In genomic region chr9:45395796-45396195, GRCm38 (mm10) we compare ENCODE assay signal across 21 mouse cellular contexts. TPM values are rescaled to one million over a fixed set of nuclear protein-coding genes. Genes with fewer than 3 reads are reported as not detected.
DNase-seq lines count a peak whose midpoint lies in the region; ATAC-seq lines count a peak whose summit lies in the region.
"Had no signal": no experiment of that assay in that cellular context is flagged by ENCODE, and none has a peak within 500 bp of the region (broad histone marks: within the 10 kb centered on the region; RNA-seq: fewer than 3 reads in every experiment).

No protein-coding gene starts in this region.

- no peak overlapping the region for H3K4me2 ChIP-seq in kidney, embryonic 15.5 days
- H3K4me2 ChIP-seq: embryonic facial prominence, embryonic 13.5 days; forebrain, embryonic 12.5 days; hindbrain, embryonic 12.5 days had no signal

- H3K4me3 ChIP-seq in kidney, embryonic 15.5 days (replicated peaks): no peak overlapping the region
- H3K4me3 ChIP-seq: embryonic facial prominence, embryonic 13.5 days; forebrain, embryonic 12.5 days; heart, embryonic 10.5 days; hindbrain, embryonic 12.5 days had no signal

- no peak for ATAC-seq in kidney, embryonic 15.5 days (replicated peaks; ENCODE audit: low FRiP score)
- ATAC-seq: activated CD4-positive, CD25-positive, alpha-beta regulatory T cell, adult 4 months; forebrain, embryonic 16.5 days; Patski had no signal

- DNase-seq in kidney, adult 11 months: peak; percentile 51
- no peak for DNase-seq in kidney, postnatal 4 days
- DNase-seq in kidney, adult 8-10 months: no peak
- DNase-seq in urinary bladder, postnatal 14 days (ENCODE audit: low spot score): peak; percentile 12
- DNase-seq in urinary bladder, postnatal 10 days (ENCODE audit: low spot score): no peak
- DNase-seq in lung, postnatal 36 days: no peak
- DNase-seq: adrenal gland, postnatal 14 days; cerebellum, adult 18-20 months; cerebellum, adult 9-11 months; cerebellum, postnatal 36 days; gastrocnemius, postnatal 14 days; heart, postnatal 10 days; heart, postnatal 4 days had no signal

- H3K4me1 ChIP-seq in kidney, embryonic 15.5 days: peaks cover 16% of the 10 kb centered on the region
- H3K4me1 ChIP-seq: embryonic facial prominence, embryonic 13.5 days; forebrain, embryonic 12.5 days; heart, embryonic 10.5 days; hindbrain, embryonic 12.5 days had no signal

- WGBS in kidney, embryonic 15.5 days: 49% methylated on average over 3 of the region's 3 CpGs

- no peaks in the 10 kb centered on the region for H3K27me3 ChIP-seq in kidney, embryonic 15.5 days
- H3K27me3 ChIP-seq: embryonic facial prominence, embryonic 13.5 days; forebrain, embryonic 12.5 days; hindbrain, embryonic 12.5 days had no signal

- H3K27ac ChIP-seq in kidney, embryonic 15.5 days: 0 out of 2 replicates have a peak overlapping the region, but pooled peaks have one; percentile 27
- H3K27ac ChIP-seq: embryonic facial prominence, embryonic 13.5 days; forebrain, embryonic 12.5 days; heart, embryonic 10.5 days; hindbrain, embryonic 12.5 days had no signal

- H3K9ac ChIP-seq in kidney, embryonic 15.5 days: no peak overlapping the region
- H3K9ac ChIP-seq: embryonic facial prominence, embryonic 13.5 days; forebrain, embryonic 12.5 days; hindbrain, embryonic 12.5 days had no signal

- no peaks in the 10 kb centered on the region for H3K9me3 ChIP-seq in kidney, embryonic 15.5 days (replicated peaks)
- H3K9me3 ChIP-seq: embryonic facial prominence, embryonic 13.5 days; forebrain, embryonic 12.5 days; heart, embryonic 10.5 days; hindbrain, embryonic 12.5 days had no signal

- peaks cover 36% of the 10 kb centered on the region; the same call in 1 of the 2 replicates for H3K36me3 ChIP-seq in kidney, embryonic 15.5 days

RNA-seq across cellular contexts. Expression of gene Fxyd2, which starts 3.7 kb away (rescaled TPM):
- polyA plus RNA-seq in kidney, embryonic 15.5 days (2015; fragmentation: Nextera tagmentation; extraction: Ambion mirVana): 451 and 476 TPM in 2 replicates

RNA-seq across cellular contexts. Expression of gene Fxyd6, which starts 25.8 kb away (rescaled TPM):
- 178 and 187 TPM in 2 replicates for polyA plus RNA-seq in kidney, embryonic 15.5 days (2015; fragmentation: Nextera tagmentation; extraction: Ambion mirVana)

RNA-seq across cellular contexts. Expression of gene Dscaml1, which starts 30.6 kb away (rescaled TPM):
- 0.13 and 0.30 TPM in 2 replicates for polyA plus RNA-seq in kidney, embryonic 15.5 days (2015; fragmentation: Nextera tagmentation; extraction: Ambion mirVana)
- polyA plus RNA-seq: activated CD4-positive, CD25-positive, alpha-beta regulatory T cell, adult 4 months had no signal

Comparison
In these comparisons a context has a peak if more than half of its experiments do, and no peak if none do; other contexts are left out.
1. DNase-seq: peak in kidney, adult 11 months (single experiment) and urinary bladder, postnatal 14 days (single experiment); none in kidney, postnatal 4 days (0 of 2), kidney, adult 8-10 months (0 of 2), urinary bladder, postnatal 10 days (single experiment) and lung, postnatal 36 days (single experiment).